Mouse (Mus musculus): ENCODE results near the gene Tcp10a. TPM values are rescaled to one million over a fixed set of nuclear protein-coding genes. Genes with fewer than 3 reads are reported as not detected.

The Tcp10a gene
- polyA plus RNA-seq (2012; rRNA removed): not detected in 2 replicates

GRCm38 (mm10) chr17:7324346-7324745, at the start of gene Tcp10a:
Gene Tcp10a (plus strand): TSS chr17:7324646.

GRCm38 (mm10) chr17:7352596-7352995, 28.1 kb downstream of the Tcp10a start, which contains the start of gene Ttll2:
Gene Ttll2 (minus strand): TSS chr17:7352696.

GRCm38 (mm10) chr17:7371879-7372278, 47.4 kb downstream of the Tcp10a start, which contains the start of gene Gm49630:
Gene Gm49630 (minus strand): TSS chr17:7371979.

GRCm38 (mm10) chr17:7385364-7385763, 60.9 kb downstream of the Tcp10a start, which contains the start of gene Unc93a2:
Gene Unc93a2 (minus strand): TSS chr17:7385464.

Other genes starting within 250 kb of the Tcp10a start
- gene Rps6ka2, start 154.5 kb upstream of the Tcp10a start, polyA plus RNA-seq (2012; rRNA removed): 2.3 and 2.5 TPM in 2 replicates
- 0.10 TPM in 1 of 2 replicates, not detected in the other for gene Ttll2, start 28.1 kb downstream of the Tcp10a start, polyA plus RNA-seq (2012; rRNA removed)
- 0.32 TPM in 1 of 2 replicates, not detected in the other for gene Gm49630, start 47.3 kb downstream of the Tcp10a start, polyA plus RNA-seq (2012; rRNA removed)
- gene Unc93a2, start 60.8 kb downstream of the Tcp10a start, polyA plus RNA-seq (2012; rRNA removed): 0.17 and 0.48 TPM in 2 replicates

All from stomach, adult 2 months (tissue).